Mouse (Mus musculus) embryonic facial prominence, embryonic 12.5 days (tissue): ENCODE measurements around the gene Odam. TPM values are rescaled to one million over a fixed set of nuclear protein-coding genes. Genes with fewer than 3 reads are reported as not detected.

Source experiments
- ATAC-seq: fragments of 200-750 bp; cut with Nextera tagmentation; 2 replicates; pipeline ENCODE4 v1.8.0; 2017; ENCODE audit not compliant: insufficient number of reproducible peaks, insufficient read depth, low FRiP score, low TSS enrichment
- H3K27ac ChIP-seq: fragments of 300-500 bp; sonication (generic); 2 replicates; pipeline ENCODE4 v1.5.1; 2016; ENCODE audit warnings: mild to moderate bottlenecking
- H3K27me3 ChIP-seq: fragments of 300-500 bp; sonication (generic); 2 replicates; pipeline ENCODE4 v1.6.1; 2016; ENCODE audit warnings: mild to moderate bottlenecking, moderate library complexity
- H3K36me3 ChIP-seq: fragments of 300-500 bp; sonication (generic); 2 replicates; pipeline ENCODE4 v1.6.1; 2016; ENCODE audit warnings: mild to moderate bottlenecking
- H3K4me1 ChIP-seq: fragments of 300-500 bp; sonication (generic); 2 replicates; pipeline ENCODE4 v1.6.1; 2016
- H3K4me2 ChIP-seq: fragments of 300-500 bp; sonication (generic); replicated peaks from 2 replicates; pipeline ENCODE4 v1.6.1; 2016; ENCODE audit warnings: mild to moderate bottlenecking, moderate library complexity
- H3K4me3 ChIP-seq: fragments of 300-500 bp; sonication (generic); 2 replicates; pipeline ENCODE4 v1.5.1; 2016; ENCODE audit warnings: mild to moderate bottlenecking
- H3K9ac ChIP-seq: fragments of 300-500 bp; sonication (generic); 2 replicates; pipeline ENCODE4 v1.6.1; 2016; ENCODE audit warnings: mild to moderate bottlenecking, moderate library complexity
- H3K9me3 ChIP-seq: fragments of 300-500 bp; sonication (generic); 2 replicates; pipeline ENCODE4 v1.6.1; 2016; ENCODE audit warnings: mild to moderate bottlenecking, moderate library complexity
- WGBS: fragments of 180-500 bp; shearing (Covaris S2); methylation state at CpG from one replicate; pipeline ENCODE4 v1.1.7; 2016; 5-methylcytosine and 5-hydroxymethylcytosine counted together
- polyA plus RNA-seq: library from polyadenylated mRNA; unstranded; fragments of >200 nt; fragmentation: Nextera tagmentation; extraction: Ambion mirVana; gene quantifications from 2 replicates; pipeline ENCODE4 v1.2.1, GENCODE M21; 2016

The Odam gene
- not detected in 2 replicates for polyA plus RNA-seq

- Histone ChIP-seq H3K9ac (no peak within 1 kb of the TSS), H3K9me3 (no peaks in the 10 kb centered on the region), H3K4me3 (no peak within 1 kb of the TSS), H3K27me3 (no peaks in the 10 kb centered on the region), H3K4me1 (no peaks in the 10 kb centered on the region), H3K36me3 (no peaks in the 10 kb centered on the region), H3K27ac (no peak within 1 kb of the TSS), H3K4me2 (no peak within 1 kb of the TSS)
- WGBS = 88% methylated on average over 1 of the region's 1 CpGs
- no peak for ATAC-seq
Measured at GRCm38 (mm10) chr5:87884729-87885128, at the start of gene Odam. TSS of gene Odam (plus strand) at chr5:87885029.

DNA sequence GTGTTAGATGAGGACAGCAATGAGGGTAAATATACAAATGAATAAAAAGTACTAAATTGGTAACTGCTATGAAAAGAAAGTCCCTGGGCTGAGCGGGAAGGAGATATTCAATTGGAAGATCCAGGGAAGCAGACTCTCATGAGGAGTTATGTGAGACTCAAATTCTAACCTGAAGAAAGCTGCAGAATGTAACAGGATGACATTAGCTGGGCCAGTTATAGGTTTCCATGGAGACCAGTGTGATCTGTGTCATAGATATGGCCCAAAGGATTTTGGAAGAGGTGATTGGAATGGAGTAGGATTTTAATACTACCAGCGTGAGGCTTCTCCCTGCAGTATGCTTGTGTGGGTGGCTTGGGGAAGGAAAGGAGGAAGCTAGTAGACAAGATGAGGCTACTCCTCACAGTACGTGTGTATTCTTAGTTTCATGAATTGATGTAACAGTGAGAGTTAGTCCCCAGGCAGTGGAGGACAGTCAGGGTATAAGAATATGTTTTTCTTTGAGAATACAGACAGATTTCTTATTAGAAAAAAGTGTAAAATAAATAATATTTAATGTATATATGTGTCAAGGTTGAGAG lies 29.6 kb upstream of the Odam start:
- no peak overlapping the region for H3K27ac ChIP-seq
- no peak for ATAC-seq
- H3K27me3 ChIP-seq = no peaks in the 10 kb centered on the region
- H3K36me3 ChIP-seq = no peaks in the 10 kb centered on the region
- no peaks in the 10 kb centered on the region for H3K9me3 ChIP-seq
- no peak overlapping the region for H3K4me3 ChIP-seq
- H3K4me2 ChIP-seq = no peak overlapping the region
- no peak overlapping the region for H3K9ac ChIP-seq
- H3K4me1 ChIP-seq = no peaks in the 10 kb centered on the region
- WGBS = 54% methylated on average over 3 of the region's 3 CpGs

GRCm38 (mm10) chr5:87870084-87870483 lies 14.7 kb upstream of the Odam start:
- H3K9ac ChIP-seq = no peak overlapping the region
- no peaks in the 10 kb centered on the region for H3K36me3 ChIP-seq
- H3K9me3 ChIP-seq = no peaks in the 10 kb centered on the region
- ATAC-seq = no peak
- WGBS = 62% methylated on average over 2 of the region's 2 CpGs
- H3K4me2 ChIP-seq = no peak overlapping the region
- H3K27ac ChIP-seq = no peak overlapping the region
- no peaks in the 10 kb centered on the region for H3K4me1 ChIP-seq
- no peak overlapping the region for H3K4me3 ChIP-seq
- no peaks in the 10 kb centered on the region for H3K27me3 ChIP-seq

DNA sequence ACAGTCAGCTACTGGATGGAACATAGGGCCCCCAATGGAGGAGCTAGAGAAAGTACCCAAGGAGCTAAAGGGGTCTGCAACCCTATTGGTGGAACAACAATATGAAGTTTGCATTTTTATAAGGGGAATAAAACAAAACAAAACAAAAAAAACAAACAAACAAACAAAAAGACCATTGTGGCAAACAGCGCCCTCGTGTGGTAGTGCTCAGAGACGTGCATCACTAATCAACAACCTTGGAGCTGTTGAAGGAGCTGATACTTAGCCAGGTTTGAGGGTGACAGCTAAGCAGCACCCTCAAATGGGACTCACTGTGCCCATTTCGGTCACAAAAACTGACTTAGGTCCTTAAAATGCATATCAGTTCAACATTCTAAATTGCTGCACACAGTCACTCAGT lies 13.4 kb upstream of the Odam start:
- no peak for ATAC-seq
- 39% methylated on average over 4 of the region's 4 CpGs for WGBS
- no peak overlapping the region for H3K4me3 ChIP-seq
- H3K9me3 ChIP-seq = no peaks in the 10 kb centered on the region
- no peaks in the 10 kb centered on the region for H3K36me3 ChIP-seq
- no peaks in the 10 kb centered on the region for H3K27me3 ChIP-seq
- H3K4me1 ChIP-seq = no peaks in the 10 kb centered on the region
- no peak overlapping the region for H3K9ac ChIP-seq
- no peak overlapping the region for H3K4me2 ChIP-seq
- no peak overlapping the region for H3K27ac ChIP-seq

GRCm38 (mm10) chr5:87925372-87925771 lies 40.5 kb downstream of the Odam start, which contains the start of gene Csn3:
TSS of gene Csn3 (plus strand) at chr5:87925579.
- no peaks in the 10 kb centered on the region for H3K27me3 ChIP-seq
- no peaks in the 10 kb centered on the region for H3K36me3 ChIP-seq
- no peaks in the 10 kb centered on the region for H3K9me3 ChIP-seq
- no peak within 1 kb of the TSS for H3K4me2 ChIP-seq
- no peak within 1 kb of the TSS for H3K9ac ChIP-seq
- WGBS = 17% methylated on average over 5 of the region's 5 CpGs
- H3K27ac ChIP-seq = no peak within 1 kb of the TSS
- no peak within 1 kb of the TSS for H3K4me3 ChIP-seq
- no peak for ATAC-seq
- 0 out of 2 replicates have a peak, but pooled peaks cover 6% of the 10 kb centered on the region for H3K4me1 ChIP-seq

DNA sequence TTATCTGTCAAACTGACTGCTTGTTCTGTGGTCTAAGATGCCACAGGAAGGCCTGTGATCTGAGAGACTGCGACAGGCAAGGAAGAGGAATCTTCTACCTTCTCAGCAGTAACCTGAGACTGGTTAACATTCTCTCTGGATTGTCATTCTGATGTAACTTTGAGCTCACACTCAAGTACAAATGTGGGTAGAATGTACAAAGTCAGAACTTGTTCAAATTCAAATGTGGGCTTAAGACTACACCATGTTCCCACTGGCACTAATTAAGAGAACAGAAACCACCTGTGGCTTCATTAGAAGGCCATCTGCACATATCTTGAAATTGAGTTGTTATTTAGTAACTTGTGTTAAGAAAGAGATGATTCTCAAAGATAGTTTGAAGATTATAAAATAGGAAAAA lies 46.8 kb downstream of the Odam start:
- Histone ChIP-seq H3K9ac (no peak overlapping the region), H3K36me3 (no peaks in the 10 kb centered on the region), H3K27ac (no peak overlapping the region), H3K4me1 (no peaks in the 10 kb centered on the region), H3K27me3 (no peaks in the 10 kb centered on the region), H3K9me3 (no peaks in the 10 kb centered on the region), H3K4me2 (no peak overlapping the region), H3K4me3 (no peak overlapping the region)
- 52% methylated on average over 1 of the region's 1 CpGs for WGBS
- no peak for ATAC-seq

DNA sequence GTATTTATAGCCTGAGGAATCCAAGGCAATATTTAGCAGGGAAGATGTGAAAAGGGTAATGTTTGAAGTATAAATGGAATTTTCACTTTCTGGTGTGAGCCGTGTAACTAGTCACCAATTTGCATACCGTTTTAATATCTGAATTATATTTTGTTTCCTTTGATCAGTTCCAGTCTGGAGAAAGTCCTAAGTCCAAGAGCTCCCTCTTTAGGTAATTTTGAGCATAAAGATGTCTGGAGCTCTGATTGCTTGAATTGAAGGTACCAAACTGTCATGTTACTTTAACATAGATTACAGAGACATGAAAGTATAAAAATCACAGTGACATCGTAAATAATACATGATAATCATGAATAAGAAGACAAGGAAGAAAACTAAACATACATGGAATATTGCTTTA lies 55.9 kb downstream of the Odam start:
- H3K4me2 ChIP-seq = no peak overlapping the region
- H3K4me3 ChIP-seq = no peak overlapping the region
- H3K4me1 ChIP-seq = no peaks in the 10 kb centered on the region
- H3K27me3 ChIP-seq = no peaks in the 10 kb centered on the region
- no peak overlapping the region for H3K27ac ChIP-seq
- no peaks in the 10 kb centered on the region for H3K36me3 ChIP-seq
- no peak overlapping the region for H3K9ac ChIP-seq
- H3K9me3 ChIP-seq = no peaks in the 10 kb centered on the region
- 40% methylated on average over 3 of the region's 3 CpGs for WGBS
- ATAC-seq = no peak

DNA sequence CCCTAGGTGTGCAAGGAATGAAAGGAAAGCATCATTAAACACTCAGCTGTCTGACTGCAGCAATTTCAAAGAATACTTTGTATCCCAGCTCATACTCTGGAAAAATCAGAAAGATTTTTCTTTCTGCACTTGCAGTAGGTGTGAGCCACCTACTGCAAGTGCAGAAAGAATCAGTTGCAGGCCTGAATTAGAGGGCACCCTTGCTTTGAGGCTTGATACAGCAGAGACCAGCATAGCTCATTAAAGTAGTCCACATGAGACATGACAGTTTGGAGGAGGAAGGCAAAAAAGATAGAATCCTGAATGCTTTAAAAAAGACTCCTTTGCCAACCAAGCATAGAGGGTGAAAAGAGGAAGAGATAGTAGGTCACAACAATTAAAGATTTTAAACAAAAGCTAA lies 57.7 kb downstream of the Odam start:
- Histone ChIP-seq H3K4me3 (no peak overlapping the region), H3K9me3 (no peaks in the 10 kb centered on the region), H3K27me3 (no peaks in the 10 kb centered on the region), H3K4me2 (no peak overlapping the region), H3K9ac (no peak overlapping the region), H3K36me3 (no peaks in the 10 kb centered on the region), H3K4me1 (no peaks in the 10 kb centered on the region), H3K27ac (no peak overlapping the region)
- ATAC-seq = no peak

Other genes starting within 250 kb of the Odam start
- not detected in 2 replicates for gene Csn1s1, start 218.8 kb upstream of the Odam start, polyA plus RNA-seq
- gene Csn2, start 185.4 kb upstream of the Odam start, polyA plus RNA-seq = not detected in 2 replicates
- gene Csn1s2a, start 110.5 kb upstream of the Odam start, polyA plus RNA-seq = not detected in 2 replicates
- not detected in 2 replicates for gene Csn1s2b, start 76.9 kb upstream of the Odam start, polyA plus RNA-seq
- not detected in 2 replicates for gene Prr27, start 59.3 kb upstream of the Odam start, polyA plus RNA-seq
- not detected in 2 replicates for gene Csn3, start 40.5 kb downstream of the Odam start, polyA plus RNA-seq
- not detected in 2 replicates for gene 2310003L06Rik, start 84.4 kb downstream of the Odam start, polyA plus RNA-seq
- not detected in 2 replicates for gene Gm28434, start 84.5 kb downstream of the Odam start, polyA plus RNA-seq
- gene Cabs1, start 94.4 kb downstream of the Odam start, polyA plus RNA-seq = not detected in 2 replicates
- gene Smr3a, start 117.5 kb downstream of the Odam start, polyA plus RNA-seq = not detected in 2 replicates
- not detected in 2 replicates for gene Smr2, start 201.5 kb downstream of the Odam start, polyA plus RNA-seq
- not detected in 2 replicates for gene Gm11116, start 226.5 kb downstream of the Odam start, polyA plus RNA-seq